Mouse (Mus musculus) heart, adult 2 months (tissue): ENCODE data around the gene Tlx1. TPM values are rescaled to one million over a fixed set of nuclear protein-coding genes. Genes with fewer than 3 reads are reported as not detected.

Experiments used
- DNase-seq, 2 experiments: peaks; one replicate each; pipeline ENCODE4 v3.0.0; 2021
- H3K27ac ChIP-seq: fragments of 200-600 bp; 2 replicates; pipeline ENCODE4 v1.8.1; 2022
- H3K27me3 ChIP-seq: fragments of 200-500 bp; 2 replicates; pipeline ENCODE4 v1.6.1; 2012; ENCODE audit warnings: mild to moderate bottlenecking, low read length, inconsistent platforms, mixed read lengths; ENCODE audit not compliant: control insufficient read depth, insufficient read depth
- H3K36me3 ChIP-seq: fragments of 200-500 bp; 2 replicates; pipeline ENCODE4 v1.6.1; 2012; ENCODE audit warnings: low read length, inconsistent platforms; ENCODE audit not compliant: control insufficient read depth, insufficient read depth
- H3K4me1 ChIP-seq: fragments of 200-500 bp; 2 replicates; pipeline ENCODE4 v1.6.1; 2011; ENCODE audit warnings: low read length; ENCODE audit not compliant: control insufficient read depth, insufficient read depth
- H3K4me3 ChIP-seq: fragments of 200-600 bp; 2 replicates; pipeline ENCODE4 v1.8.1; 2022
- H3K79me2 ChIP-seq: fragments of 200-500 bp; replicated peaks from 2 replicates; pipeline ENCODE4 v1.6.1; 2012; ENCODE audit warnings: mild to moderate bottlenecking, inconsistent platforms, low read length, moderate library complexity, mixed read lengths; ENCODE audit not compliant: control insufficient read depth, insufficient read depth
- H3K9ac ChIP-seq: fragments of 200-500 bp; 2 replicates; pipeline ENCODE4 v1.6.1; 2012; ENCODE audit warnings: low read depth, mild to moderate bottlenecking, control low read depth, inconsistent platforms, low read length, mixed read lengths
- CTCF ChIP-seq: fragments of 200-600 bp; IDR thresholded peaks from 2 replicates; pipeline ENCODE4 v1.8.1; 2022; ENCODE audit warnings: antibody characterized with exemption, mild to moderate bottlenecking, moderate library complexity
- EP300 ChIP-seq: fragments of 200-500 bp; IDR thresholded peaks from 2 replicates; pipeline ENCODE4 v1.6.1; 2011; ENCODE audit warnings: low read depth, low read length, control low read depth; ENCODE audit not compliant: insufficient read depth
- POLR2A ChIP-seq: fragments of 200-500 bp; IDR thresholded peaks from 2 replicates; pipeline ENCODE4 v1.6.1; 2011; ENCODE audit warnings: mild to moderate bottlenecking, low read depth, low read length, control low read depth; ENCODE audit not compliant: insufficient read depth
- WGBS: fragments of 180-500 bp; shearing (Covaris S2); methylation state at CpG from one replicate; pipeline ENCODE4 v1.1.7; 2018; 5-methylcytosine and 5-hydroxymethylcytosine counted together
- intact Hi-C: fragments of 180-260 bp; cut with DNase I; formaldehyde crosslinking; loops from one replicate; pipeline ENCODE4 v1.15.1; 2025
- polyA plus RNA-seq: library from polyadenylated mRNA; depleted of rRNA; stranded (reverse); fragments of >200 nt; gene quantifications from 2 replicates; pipeline ENCODE4 v1.2.3, GENCODE M21; 2012
- total RNA-seq, 2 experiments: library from RNA; stranded (reverse); gene quantifications; 2 replicates each; pipeline ENCODE4 v1.2.3; 2021

The Tlx1 gene
- total and polyA plus RNA-seq, 3 experiments = 0.10 to 0.20 (median 0.11) TPM

DNA sequence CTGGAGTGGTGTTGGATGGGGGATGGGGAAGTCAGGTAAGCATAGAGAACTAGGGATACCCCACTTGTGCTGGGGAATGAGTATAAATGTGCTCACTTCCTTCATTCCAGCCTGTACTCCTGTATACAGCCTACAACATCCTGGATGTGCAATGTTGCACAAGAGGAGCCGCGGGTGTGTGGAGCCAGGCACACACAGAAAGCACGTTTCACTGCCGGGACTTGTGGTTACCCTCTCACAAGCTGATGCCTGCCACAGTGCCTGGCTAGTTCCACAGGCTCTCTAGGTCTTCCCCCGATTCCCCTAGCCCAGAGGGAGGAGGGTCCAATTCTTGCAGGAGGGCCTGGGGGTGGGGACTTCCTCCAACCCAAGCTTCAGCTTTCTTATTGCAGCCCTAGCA lies 10.0 kb downstream of the Tlx1 start:
- H3K4me1 ChIP-seq = no peaks in the 10 kb centered on the region
- peaks cover 21% of the 10 kb centered on the region for H3K27me3 ChIP-seq
- no peaks in the 10 kb centered on the region for H3K79me2 ChIP-seq
- H3K9ac ChIP-seq = no peak overlapping the region
- TF ChIP-seq EP300 (no peak), CTCF (no peak), POLR2A (no peak)
- intact Hi-C loops = loop anchor here (2.0 kb wide), 1 partner anchor 86 kb away; the partner anchor contains the start of gene Kazald1
- no peak for DNase-seq
- no peak overlapping the region for H3K4me3 ChIP-seq
- 1% methylated on average over 5 of the region's 5 CpGs for WGBS
- no peak overlapping the region for H3K27ac ChIP-seq
- H3K36me3 ChIP-seq = no peaks in the 10 kb centered on the region

DNA sequence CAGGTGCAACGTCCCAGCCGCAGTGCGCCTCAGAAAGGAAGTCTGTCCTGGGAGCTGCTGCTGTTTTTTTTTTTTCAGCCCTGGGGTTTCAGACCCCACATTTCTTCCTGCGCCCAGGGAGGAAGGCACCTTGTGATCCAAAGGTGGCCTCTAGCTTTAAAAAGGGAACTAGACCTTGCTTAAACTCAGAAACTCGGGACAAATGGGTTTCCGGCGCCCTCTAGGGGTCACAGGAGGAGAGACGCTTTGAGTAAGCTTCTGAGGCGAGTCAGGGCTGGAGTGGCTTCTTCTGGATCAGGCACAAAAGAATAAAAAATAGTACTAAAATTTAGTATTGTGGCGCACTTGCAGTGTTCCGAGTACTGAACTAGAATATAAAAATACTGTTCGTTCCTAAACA lies 10.6 kb downstream of the Tlx1 start:
- TF ChIP-seq EP300 = 0 out of 2 replicates have a peak, but pooled peaks have one; percentile 26
- no peak for TF ChIP-seq POLR2A
- peak; percentile 90 for TF ChIP-seq CTCF
- WGBS = 2% methylated on average over 12 of the region's 12 CpGs
- Histone ChIP-seq H3K9ac (no peak overlapping the region), H3K4me3 (no peak overlapping the region), H3K79me2 (no peaks in the 10 kb centered on the region), H3K4me1 (no peaks in the 10 kb centered on the region), H3K36me3 (no peaks in the 10 kb centered on the region), H3K27ac (no peak overlapping the region), H3K27me3 (peaks cover 17% of the 10 kb centered on the region)
- intact Hi-C loops = loop anchor here (1.0 to 2.0 kb wide), 2 partner anchors 44 to 86 kb away; partner anchors contain the start of gene Kazald1
- DNase-seq = peak; percentile 62 to 72

DNA sequence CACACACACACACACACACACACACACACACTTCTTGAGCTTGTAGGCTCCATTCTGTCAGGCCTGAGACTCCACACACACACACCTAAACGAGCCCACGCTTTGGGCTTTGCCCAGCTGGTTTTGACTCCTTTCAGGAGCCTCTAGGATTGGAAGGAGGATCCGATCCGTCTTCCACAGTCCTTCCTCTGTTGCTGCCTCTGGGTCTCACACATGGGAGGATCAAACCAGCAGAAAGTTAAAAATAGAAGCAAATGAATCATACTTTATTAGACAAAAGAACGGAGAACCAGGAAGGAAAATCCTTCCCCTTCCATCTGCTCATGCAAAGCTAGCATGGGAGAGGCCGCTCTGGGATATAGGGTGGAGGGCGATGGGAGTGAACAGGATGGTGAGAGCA lies 11.7 kb downstream of the Tlx1 start:
- Histone ChIP-seq H3K79me2 (no peaks in the 10 kb centered on the region), H3K4me3 (no peak overlapping the region), H3K27me3 (peaks cover 17% of the 10 kb centered on the region), H3K27ac (no peak overlapping the region), H3K4me1 (no peaks in the 10 kb centered on the region), H3K36me3 (no peaks in the 10 kb centered on the region), H3K9ac (no peak overlapping the region)
- DNase-seq = no peak
- 24% methylated on average over 7 of the region's 7 CpGs for WGBS
- TF ChIP-seq CTCF (no peak), POLR2A (no peak), EP300 (no peak)
- intact Hi-C loops = no loop called here

DNA sequence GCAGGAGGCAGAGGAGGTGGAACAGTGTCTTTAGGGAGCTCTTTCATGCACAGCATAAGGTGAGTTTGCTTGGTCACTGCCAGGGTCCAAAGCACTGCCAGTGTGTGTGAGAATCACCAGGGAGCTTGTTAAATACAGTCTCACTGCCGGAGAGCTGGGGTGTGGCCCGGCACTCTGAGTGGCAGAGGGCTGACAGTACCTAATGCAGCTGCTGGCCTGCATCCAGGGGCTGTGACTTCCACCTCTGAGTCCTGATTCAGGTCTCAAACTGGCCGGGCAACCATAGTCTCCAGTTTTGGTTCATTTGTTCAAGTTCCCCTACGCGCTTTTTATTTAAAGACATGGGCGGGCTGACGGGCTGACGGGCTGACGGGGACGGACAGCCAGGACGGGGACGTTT lies 12.4 kb downstream of the Tlx1 start:
- Histone ChIP-seq H3K9ac (no peak overlapping the region), H3K27me3 (peaks cover 17% of the 10 kb centered on the region), H3K4me1 (no peaks in the 10 kb centered on the region), H3K79me2 (no peaks in the 10 kb centered on the region), H3K36me3 (no peaks in the 10 kb centered on the region), H3K27ac (no peak overlapping the region), H3K4me3 (no peak overlapping the region)
- no peak for DNase-seq
- 9% methylated on average over 12 of the region's 12 CpGs for WGBS
- intact Hi-C loops = no loop called here
- no peak for TF ChIP-seq EP300
- no peak for TF ChIP-seq POLR2A
- no peak for TF ChIP-seq CTCF

DNA sequence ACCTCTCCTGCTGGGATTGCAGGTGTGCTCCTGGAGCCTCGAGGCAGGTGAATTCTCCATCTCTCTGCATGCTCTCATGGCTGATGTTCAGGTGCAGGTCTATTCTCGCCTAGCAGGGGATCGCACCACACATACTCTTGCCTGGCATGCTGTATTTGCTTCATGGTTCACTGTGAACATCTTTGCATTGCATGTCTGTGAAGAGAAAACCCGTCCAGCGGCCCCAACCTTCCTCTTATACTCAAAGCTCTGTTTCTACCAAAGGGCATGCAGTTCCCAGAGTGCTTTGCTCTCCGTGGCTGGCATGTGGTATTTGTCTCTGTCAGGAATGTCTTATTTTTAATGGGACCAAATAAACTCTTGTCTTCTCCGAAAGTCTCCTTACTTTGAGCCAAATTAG lies 20.0 kb downstream of the Tlx1 start:
- no peaks in the 10 kb centered on the region; the same call in 1 of the 2 replicates for H3K27me3 ChIP-seq
- H3K27ac ChIP-seq = no peak overlapping the region
- WGBS = 68% methylated on average over 7 of the region's 7 CpGs
- H3K79me2 ChIP-seq = no peaks in the 10 kb centered on the region
- no peaks in the 10 kb centered on the region for H3K4me1 ChIP-seq
- no peak overlapping the region for H3K9ac ChIP-seq
- intact Hi-C loops = no loop called here
- H3K4me3 ChIP-seq = no peak overlapping the region
- TF ChIP-seq CTCF (no peak), POLR2A (no peak), EP300 (no peak)
- no peak for DNase-seq
- H3K36me3 ChIP-seq = no peaks in the 10 kb centered on the region

DNA sequence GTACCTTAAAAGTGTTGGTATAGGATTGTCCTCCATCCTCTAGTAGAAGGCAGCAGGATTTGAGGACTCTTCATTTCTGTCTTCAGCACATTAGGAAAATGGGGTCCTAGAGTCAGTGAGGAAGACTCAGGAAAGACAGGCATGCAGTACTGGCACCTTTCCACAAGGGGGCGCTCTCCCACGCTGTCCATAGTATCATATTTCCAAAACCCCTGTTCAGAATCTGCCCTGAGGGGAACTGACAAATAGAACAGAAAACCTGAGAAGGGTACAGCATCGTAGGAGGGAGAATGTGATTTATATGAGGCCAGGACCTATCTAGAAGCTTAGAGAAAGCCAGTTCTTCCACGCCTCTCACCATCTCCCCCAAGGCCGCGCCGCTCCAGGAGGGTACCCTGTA lies 24.3 kb downstream of the Tlx1 start:
- no peaks in the 10 kb centered on the region for H3K36me3 ChIP-seq
- 66% methylated on average over 7 of the region's 7 CpGs for WGBS
- TF ChIP-seq EP300 (no peak), CTCF (peak; percentile 98; the same call in 1 of the 2 replicates), POLR2A (no peak)
- H3K27me3 ChIP-seq = no peaks in the 10 kb centered on the region
- no peaks in the 10 kb centered on the region for H3K79me2 ChIP-seq
- no peak overlapping the region for H3K4me3 ChIP-seq
- intact Hi-C loops = loop anchor here (5.0 kb wide), 1 partner anchor 372 kb away; no protein-coding TSS in a partner anchor
- DNase-seq = peak in 1 of 2 experiments; percentile 34
- H3K27ac ChIP-seq = no peak overlapping the region
- H3K9ac ChIP-seq = no peak overlapping the region
- H3K4me1 ChIP-seq = peaks cover 3% of the 10 kb centered on the region; the same call in 1 of the 2 replicates
